Mouse (Mus musculus): Measurements from ENCODE around the gene Scamp1. TPM values are rescaled to one million over a fixed set of nuclear protein-coding genes. Genes with fewer than 3 reads are reported as not detected.
A peak's percentile ranks its signal among the peaks of the same experiment; 100 is the strongest.

The Scamp1 gene
- total RNA-seq, 2 experiments from 2014 or later = 7.3 to 14.4 TPM

- ATAC-seq (ENCODE audit: poor library complexity, severe bottlenecking) = no peak
Observed at GRCm38 (mm10) chr13:94239488-94239887, 46.2 kb downstream of the Scamp1 start.

GRCm38 (mm10) chr13:94231871-94232270 is 53.8 kb downstream of the Scamp1 start:
- no peak for ATAC-seq (ENCODE audit: poor library complexity, severe bottlenecking)

GRCm38 (mm10) chr13:94224717-94225705 is 60.6 kb downstream of the Scamp1 start:
- ATAC-seq (ENCODE audit: poor library complexity, severe bottlenecking) = no peak

GRCm38 (mm10) chr13:94223609-94224008 is 62.0 kb downstream of the Scamp1 start:
- ATAC-seq (ENCODE audit: poor library complexity, severe bottlenecking) = no peak

- ATAC-seq (ENCODE audit: poor library complexity, severe bottlenecking) = no peak
Observed at GRCm38 (mm10) chr13:94212716-94213115, 72.9 kb downstream of the Scamp1 start.

- ATAC-seq (ENCODE audit: poor library complexity, severe bottlenecking) = no peak
Observed at GRCm38 (mm10) chr13:94212179-94212578, 73.5 kb downstream of the Scamp1 start.

- ATAC-seq (ENCODE audit: poor library complexity, severe bottlenecking) = no peak
Observed at GRCm38 (mm10) chr13:94211236-94212119, 74.2 kb downstream of the Scamp1 start.

GRCm38 (mm10) chr13:94208892-94209291 is 76.8 kb downstream of the Scamp1 start:
- ATAC-seq (ENCODE audit: poor library complexity, severe bottlenecking) = no peak; the same call in 1 of the 2 replicates

GRCm38 (mm10) chr13:94207973-94208372 is 77.7 kb downstream of the Scamp1 start:
- ATAC-seq (ENCODE audit: poor library complexity, severe bottlenecking) = no peak

- ATAC-seq (ENCODE audit: poor library complexity, severe bottlenecking) = peak; percentile 75
Observed at GRCm38 (mm10) chr13:94205234-94205633, 80.4 kb downstream of the Scamp1 start.

- no peak for ATAC-seq (ENCODE audit: poor library complexity, severe bottlenecking)
Observed at GRCm38 (mm10) chr13:94199829-94200228, 85.8 kb downstream of the Scamp1 start.

GRCm38 (mm10) chr13:94198616-94199015 is 87.0 kb downstream of the Scamp1 start:
- no peak for ATAC-seq (ENCODE audit: poor library complexity, severe bottlenecking)

- no peak for ATAC-seq (ENCODE audit: poor library complexity, severe bottlenecking)
Observed at GRCm38 (mm10) chr13:94193227-94193626, 92.4 kb downstream of the Scamp1 start.

GRCm38 (mm10) chr13:94190386-94190785 is 95.3 kb downstream of the Scamp1 start:
- no peak for ATAC-seq (ENCODE audit: poor library complexity, severe bottlenecking)

GRCm38 (mm10) chr13:94188200-94189086 is 97.2 kb downstream of the Scamp1 start:
- no peak for ATAC-seq (ENCODE audit: poor library complexity, severe bottlenecking)

GRCm38 (mm10) chr13:94185631-94186030 is 100.0 kb downstream of the Scamp1 start:
- no peak for ATAC-seq (ENCODE audit: poor library complexity, severe bottlenecking)

GRCm38 (mm10) chr13:94184726-94185456 is 100.8 kb downstream of the Scamp1 start:
- no peak for ATAC-seq (ENCODE audit: poor library complexity, severe bottlenecking)

- ATAC-seq (ENCODE audit: poor library complexity, severe bottlenecking) = no peak
Observed at GRCm38 (mm10) chr13:94183372-94184021, 102.2 kb downstream of the Scamp1 start.

- ATAC-seq (ENCODE audit: poor library complexity, severe bottlenecking) = no peak
Observed at GRCm38 (mm10) chr13:94182026-94182425, 103.6 kb downstream of the Scamp1 start.

Measured in megakaryocyte, adult 5-6 weeks (primary cell).